Mouse (Mus musculus) kidney, postnatal 36 days (tissue): Measurements from ENCODE around the gene Gltp.

ENCODE experiments used
- DNase-seq, 2 experiments: peaks; one replicate each; pipeline ENCODE4 v3.0.0; 2021 to 2022; ENCODE audit warnings: mixed read lengths in 2 of 2

The Gltp gene

DNA sequence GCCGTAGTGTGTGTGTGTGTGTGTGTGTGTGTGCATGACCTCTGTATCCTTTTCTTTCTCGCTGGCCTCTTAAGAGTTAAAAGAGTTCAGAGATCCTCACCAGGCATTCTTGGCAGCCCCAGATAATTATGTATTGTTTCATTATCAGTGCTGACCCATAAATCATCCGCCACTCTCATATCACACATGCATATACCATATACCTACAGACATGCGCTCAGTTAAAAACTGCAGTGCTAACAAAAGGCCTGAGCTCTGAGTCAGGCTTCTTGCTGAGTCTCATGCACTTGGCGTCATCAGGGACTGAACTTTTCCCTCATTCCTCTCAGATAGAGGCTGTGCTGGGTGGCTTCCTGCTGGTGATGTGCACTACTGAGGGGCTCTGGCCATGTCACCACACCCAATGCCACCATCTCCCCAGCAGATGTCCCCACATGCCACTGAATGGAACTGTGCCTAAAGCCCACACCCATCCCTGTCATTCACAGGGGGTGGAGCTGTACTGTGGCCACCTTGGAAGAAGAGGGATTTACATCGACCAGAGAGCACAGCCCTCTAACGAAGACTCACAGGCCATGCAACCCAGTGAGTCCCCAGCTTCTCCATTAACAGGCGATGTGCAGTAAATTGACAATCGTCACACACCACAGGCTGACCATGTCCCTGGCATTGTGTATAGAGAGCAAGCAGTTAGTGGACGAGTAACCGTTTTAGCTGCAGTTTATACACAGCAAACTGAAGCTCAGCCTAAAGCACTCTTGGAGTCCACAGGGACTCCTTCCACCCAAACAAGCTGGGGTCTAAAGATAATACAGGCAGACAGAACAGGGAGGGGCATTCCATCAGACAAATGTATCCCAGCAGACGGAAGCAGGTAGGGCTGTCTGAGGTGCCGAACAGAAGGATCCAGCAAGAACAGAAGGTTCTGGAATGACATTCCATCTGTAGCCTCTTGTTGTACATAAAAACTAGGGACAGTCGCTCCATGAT lies 11.9 kb upstream of the Gltp start:
- peak in 1 of 2 experiments; percentile 32 for DNase-seq

DNA sequence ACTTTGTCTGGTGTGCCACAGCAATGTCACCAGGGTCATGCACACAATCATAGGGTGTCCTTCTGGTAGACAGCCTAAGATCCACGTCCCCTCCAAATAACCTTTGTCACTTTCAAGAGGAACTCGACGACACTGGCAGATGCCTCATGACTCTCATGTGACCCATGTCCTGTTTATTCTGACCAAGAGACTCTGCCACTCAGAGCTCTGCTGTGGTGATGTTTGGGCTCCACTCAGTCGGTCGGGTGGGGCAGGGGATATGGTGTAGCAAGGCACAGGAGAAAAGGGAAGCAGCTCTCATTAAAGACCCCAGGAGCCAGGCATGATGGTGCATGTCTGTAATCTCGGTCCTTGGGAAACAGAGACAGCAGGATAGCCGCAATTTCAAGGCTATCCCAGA lies 8.2 kb upstream of the Gltp start:
- DNase-seq, result no peak

GRCm38 (mm10) chr5:114698044-114698746 lies 7.4 kb upstream of the Gltp start:
- DNase-seq, result no peak

DNA sequence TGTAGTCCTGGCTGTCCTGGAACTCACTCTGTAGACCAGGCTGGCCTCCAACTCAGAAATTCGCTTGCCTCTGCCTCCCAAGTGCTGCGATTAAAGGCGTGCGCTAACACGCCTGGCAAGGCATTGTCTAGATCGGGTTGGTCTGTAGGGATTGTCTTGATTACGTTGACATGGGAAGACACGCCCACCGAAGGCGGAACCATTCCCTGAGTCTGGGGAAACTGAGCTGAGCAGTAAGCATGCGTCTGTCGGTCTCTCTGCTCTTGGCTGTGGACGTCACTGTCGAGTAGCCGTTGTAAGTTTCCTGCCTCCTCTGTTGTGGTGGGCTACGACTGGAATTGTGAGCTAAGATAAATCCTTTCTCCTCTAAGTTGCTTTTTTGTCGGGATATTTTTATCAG lies 6.2 kb upstream of the Gltp start:
- DNase-seq, result no peak

DNA sequence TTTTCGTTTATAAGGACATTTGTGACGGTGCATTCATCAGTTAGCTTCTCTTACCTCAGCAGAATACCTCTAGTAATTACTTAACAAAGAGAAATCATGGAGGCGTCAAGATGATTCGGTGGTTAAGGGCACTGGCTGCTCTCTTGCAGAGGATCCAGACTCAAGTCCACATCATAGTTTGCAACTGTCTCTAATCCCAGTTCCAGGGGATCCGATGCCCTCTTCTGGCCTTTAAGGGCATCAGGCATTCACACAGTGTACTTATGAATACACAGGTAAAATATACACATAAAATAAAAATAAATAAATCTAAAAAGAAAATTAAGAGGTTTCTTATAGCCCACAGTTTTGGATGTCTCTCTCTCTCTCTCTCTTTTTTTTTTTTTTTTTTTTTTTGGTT lies 5.0 kb upstream of the Gltp start:
- DNase-seq, result no peak

DNA sequence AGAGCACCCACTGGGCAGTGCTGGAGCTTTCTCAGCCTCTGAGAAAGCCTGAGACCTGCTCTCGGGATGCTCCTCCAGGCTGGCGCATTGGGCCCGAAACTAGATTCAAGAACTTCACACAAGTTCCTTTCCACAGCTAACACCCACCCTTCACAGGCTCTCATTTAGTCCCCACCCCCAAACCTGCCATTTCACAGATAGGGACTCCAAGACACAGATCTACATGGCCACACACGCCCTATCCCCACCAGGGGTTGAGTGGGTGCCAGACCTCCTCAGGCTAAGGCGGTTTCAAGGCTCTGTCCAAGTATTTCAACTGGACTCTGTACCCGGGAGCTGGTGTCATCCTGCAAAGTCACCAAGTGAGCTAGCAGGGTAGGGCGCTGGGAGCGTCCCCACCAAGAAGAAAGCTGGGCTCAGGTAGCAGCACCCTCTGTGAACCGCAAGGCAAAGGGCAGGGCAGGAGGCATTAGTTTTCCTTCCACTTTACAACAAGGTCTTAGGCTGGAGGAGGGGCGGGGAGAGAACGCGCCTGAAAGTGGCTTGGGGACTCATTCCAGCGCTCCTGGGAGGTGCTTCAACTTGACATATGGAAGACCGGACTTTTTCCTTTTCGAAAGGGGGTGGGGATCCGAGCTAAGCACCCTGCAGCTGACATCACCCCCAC lies 951 bp downstream of the Gltp start:
- peak; percentile 76 to 79 for DNase-seq

- no peak for DNase-seq
These were observed 2.1 kb downstream of the Gltp start for GRCm38 (mm10) chr5:114688703-114689102.

DNA sequence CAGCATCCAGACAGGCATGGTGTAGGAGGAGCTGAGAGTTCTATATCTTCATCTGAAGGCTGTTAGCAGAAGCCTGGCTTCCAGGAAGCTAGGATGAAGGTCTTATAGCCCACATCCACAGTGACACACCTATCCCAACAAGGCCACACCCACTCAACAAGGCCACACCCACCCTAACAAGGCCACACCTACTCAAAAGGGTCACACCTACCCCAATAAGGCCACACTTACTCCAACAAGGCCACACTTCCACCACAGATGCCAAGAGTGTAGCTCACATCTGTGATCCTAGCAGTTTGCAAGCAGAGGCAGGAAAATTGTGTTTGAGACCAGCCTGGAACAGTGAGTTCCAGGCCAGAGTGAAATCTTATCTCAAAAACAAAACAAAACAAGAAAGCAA lies 2.9 kb downstream of the Gltp start:
- DNase-seq, result no peak

DNA sequence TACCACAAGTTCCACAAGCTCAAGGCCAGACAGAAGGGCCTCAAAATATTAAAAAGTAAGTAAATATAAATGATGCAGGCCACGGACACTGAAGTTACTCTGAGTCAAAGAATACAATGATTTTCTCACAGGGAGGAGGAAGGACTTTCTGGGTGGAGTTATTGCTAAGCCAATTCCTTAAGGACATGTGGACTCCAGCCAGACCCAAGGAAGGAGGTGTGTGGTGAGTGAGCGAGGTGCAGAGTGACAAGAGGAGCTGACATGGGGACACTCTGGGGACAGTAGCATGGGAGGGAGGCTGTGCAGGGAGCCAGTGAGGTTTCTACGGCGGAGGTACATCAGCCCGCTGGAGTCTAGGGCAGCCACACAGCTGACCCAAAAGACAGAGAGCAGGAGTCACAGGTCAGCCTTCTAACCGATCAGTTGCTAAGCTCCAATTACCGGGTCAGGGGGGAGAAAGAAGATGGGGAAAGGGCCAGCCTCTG lies 4.0 kb downstream of the Gltp start:
- no peak for DNase-seq

DNA sequence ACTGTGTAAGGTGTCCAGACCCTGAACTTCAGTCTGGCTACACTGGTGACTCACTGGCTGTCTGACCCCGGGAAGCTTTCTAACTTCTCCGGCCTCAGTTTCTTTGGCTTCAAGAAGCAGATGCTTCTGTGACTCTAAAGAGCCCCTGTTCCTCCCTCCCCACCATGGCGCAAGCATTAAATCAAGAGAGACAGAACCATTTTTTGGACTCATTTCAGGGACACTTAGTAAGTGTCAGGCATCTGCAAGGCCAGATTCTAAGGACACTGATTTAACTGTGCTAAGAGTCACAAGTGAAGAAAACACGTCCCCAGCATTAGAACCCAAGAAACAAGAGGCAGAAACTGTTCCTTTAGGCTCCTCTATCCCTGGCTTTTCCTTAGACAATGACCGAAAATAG lies 4.8 kb downstream of the Gltp start:
- no peak for DNase-seq

GRCm38 (mm10) chr5:114681717-114682116 lies 9.1 kb downstream of the Gltp start:
- DNase-seq, result no peak

GRCm38 (mm10) chr5:114680676-114681285 lies 10.0 kb downstream of the Gltp start:
- no peak for DNase-seq

- no peak for DNase-seq
These were observed 10.8 kb downstream of the Gltp start for GRCm38 (mm10) chr5:114679841-114680591.

DNA sequence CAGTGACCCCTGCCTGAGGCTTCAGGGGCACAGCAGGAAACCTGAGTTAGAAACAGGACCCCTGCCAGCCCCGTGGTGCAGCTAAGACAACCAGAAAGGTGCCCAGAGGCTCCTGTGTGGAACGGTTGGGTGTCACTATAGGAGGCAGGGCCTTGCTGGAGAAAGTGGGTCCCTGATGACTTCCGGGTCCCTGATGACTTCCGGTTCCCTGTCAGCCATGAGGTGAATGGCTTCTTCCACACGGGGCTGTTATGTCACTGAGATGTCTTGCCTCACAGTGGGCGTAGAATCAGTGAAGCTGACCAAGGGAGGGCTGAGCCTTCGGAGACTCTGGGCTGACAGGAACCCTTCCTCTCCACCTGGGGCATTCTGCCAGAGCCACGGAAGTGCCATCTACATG lies 16.2 kb downstream of the Gltp start:
- no peak for DNase-seq

GRCm38 (mm10) chr5:114673114-114673513 lies 17.7 kb downstream of the Gltp start:
- peak in 1 of 2 experiments; percentile 52 for DNase-seq

DNA sequence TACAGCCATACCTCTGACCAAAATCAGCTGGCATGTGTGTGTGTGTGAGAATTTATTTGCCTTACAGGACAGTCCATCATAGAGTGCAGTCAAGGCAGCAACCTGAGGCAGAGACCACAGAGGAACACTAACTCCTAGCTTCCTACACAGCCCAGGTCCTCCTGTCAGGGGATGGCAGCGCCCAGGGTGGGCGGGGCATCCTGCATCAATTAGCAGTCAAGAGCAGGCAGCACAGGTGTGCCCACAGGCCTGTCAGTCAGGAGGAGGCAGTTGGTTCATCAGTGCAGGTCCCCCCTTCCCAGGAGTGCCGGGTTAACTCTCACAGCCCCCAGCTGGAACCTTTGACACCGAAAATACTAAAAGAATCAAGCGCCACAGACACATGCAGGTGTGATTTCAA lies 21.8 kb downstream of the Gltp start:
- no peak for DNase-seq

DNA sequence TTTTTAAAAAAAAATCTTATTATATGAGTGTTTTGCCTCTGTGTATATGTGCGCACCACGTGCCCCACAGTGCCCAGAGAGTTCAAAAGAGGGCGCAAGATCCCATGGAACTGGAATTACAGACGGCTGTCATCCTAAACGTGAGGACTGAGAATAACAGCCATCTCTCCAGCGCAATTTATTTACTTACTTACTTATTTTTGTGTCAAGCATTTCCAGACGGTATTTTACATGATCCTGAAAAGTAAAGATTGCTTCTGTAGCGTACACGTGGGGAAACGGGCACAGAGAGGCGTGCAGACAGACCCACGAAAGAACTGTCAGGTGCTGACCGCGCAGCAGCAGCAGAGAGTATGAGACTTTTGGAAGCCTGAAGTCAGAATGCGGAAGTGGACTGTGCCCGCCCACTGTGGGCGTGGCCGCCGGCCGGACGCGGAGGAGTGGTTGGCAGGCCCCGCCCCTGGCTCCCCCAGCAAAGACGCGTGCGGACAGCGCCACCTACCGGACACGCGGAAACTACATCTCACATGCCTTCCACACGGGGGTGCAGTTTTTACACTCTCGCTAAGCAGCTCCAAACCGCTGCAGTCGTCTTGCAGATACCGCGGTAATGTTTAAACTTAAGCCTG lies 23.4 kb downstream of the Gltp start:
- DNase-seq, result peak; percentile 97 to 99

DNA sequence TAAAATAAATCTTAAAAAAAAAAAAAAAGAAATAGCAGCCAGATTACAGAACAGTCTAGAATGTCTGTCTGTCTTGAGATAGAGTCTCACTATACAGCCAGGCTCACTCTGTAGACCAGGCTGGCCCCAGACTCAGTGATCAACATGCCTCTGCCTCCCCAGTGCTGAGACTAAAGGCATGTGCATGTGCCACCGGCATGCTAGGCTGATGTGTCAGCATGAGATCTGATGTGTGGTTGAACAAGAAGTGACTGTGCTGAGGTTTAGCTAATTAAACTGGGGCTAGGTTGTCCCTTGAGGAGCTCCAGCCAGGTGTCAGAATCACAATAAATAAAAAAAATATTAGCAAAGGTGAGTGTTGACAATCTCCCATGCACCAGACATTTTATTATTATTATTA lies 24.1 kb downstream of the Gltp start:
- DNase-seq, result no peak

GRCm38 (mm10) chr5:114664750-114665149 lies 26.0 kb downstream of the Gltp start:
- peak; percentile 39 to 58 for DNase-seq

- DNase-seq, result no peak
These were observed 26.6 kb downstream of the Gltp start for GRCm38 (mm10) chr5:114664139-114664538.

- DNase-seq, result no peak
These were observed 29.8 kb downstream of the Gltp start for GRCm38 (mm10) chr5:114661029-114661428.

DNA sequence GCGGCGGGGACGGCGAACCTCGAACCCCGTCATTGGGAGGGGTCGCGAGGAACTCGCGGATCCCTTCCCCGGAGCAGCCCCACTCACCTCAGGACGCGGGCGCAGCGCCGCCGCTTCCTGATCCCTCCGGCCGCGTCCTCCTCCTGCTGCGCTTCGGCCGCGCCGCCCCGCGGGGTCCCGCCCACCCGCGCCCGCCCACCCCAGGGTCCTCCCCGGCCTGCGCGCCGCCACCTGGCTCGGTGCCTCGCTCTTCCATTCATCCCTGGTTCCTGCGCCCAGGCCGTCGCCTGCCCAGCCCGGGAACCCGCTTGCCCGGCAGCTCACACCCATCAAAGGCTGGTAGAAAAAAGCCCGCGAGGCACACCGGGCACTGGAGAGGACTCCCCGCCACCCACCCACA lies 32.5 kb downstream of the Gltp start, which contains the start of gene Trpv4:
Trpv4 (minus strand) TSS at position 167 of the 400 bp plus-strand sequence.
- DNase-seq, result peak; percentile 60 to 80
